Mouse (Mus musculus) gastrocnemius, postnatal 4 days (tissue): ENCODE data around the gene Rsph3a. TPM values are rescaled to one million over a fixed set of nuclear protein-coding genes. Genes with fewer than 3 reads are reported as not detected.
"Not testable (repeated sequence)": the region's sequence is repeated elsewhere in the genome, so short reads cannot be mapped to it uniquely, and the experiment has no call there.

ENCODE experiments used
- DNase-seq, 2 experiments: peaks; one replicate each; pipeline ENCODE4 v3.0.0; 2021 to 2022; ENCODE audit warnings: low spot score in 2 of 2, mixed read lengths in 2 of 2
- total RNA-seq, 2 experiments: library from RNA; stranded (reverse); gene quantifications; 2 replicates each; pipeline ENCODE4 v1.2.3; 2021

Rsph3a gene
- total RNA-seq, 2 experiments from 2014 or later: 27.2 to 29.9 TPM

- DNase-seq: not testable (repeated sequence)
Measured at GRCm38 (mm10) chr17:8027475-8028168, 82.2 kb downstream of the Rsph3a start.

Other genes with a start within 250 kb of the Rsph3a start
- gene Fndc1, start 118.3 kb upstream of the Rsph3a start, total RNA-seq: 100 to 1,000 TPM; 298 to 319 TPM
- gene Tagap, start 19.6 kb upstream of the Rsph3a start, total RNA-seq: 1 to 10 TPM; 1.8 to 2.2 TPM
- under 1 TPM in 1 of 2 experiments, not detected in 1; 0.20 TPM for gene Gm49673, start 202.2 kb downstream of the Rsph3a start, total RNA-seq
- gene Rnaset2a, start 202.5 kb downstream of the Rsph3a start, total RNA-seq: 10 to 100 TPM; 19.3 to 22.2 TPM
- gene Fgfr1op, start 219.9 kb downstream of the Rsph3a start, total RNA-seq: 10 to 100 TPM; 25.3 to 30.2 TPM